Mouse (Mus musculus) right cerebral cortex, postnatal 25 days (tissue): ENCODE results near the gene Crlf3.
A peak's percentile ranks its signal among the peaks of the same experiment; 100 is the strongest.

ENCODE experiments used
- DNase-seq: peaks from one replicate; pipeline ENCODE4 v3.0.0; 2022

Gene Crlf3

GRCm38 (mm10) chr11:80080826-80081728 is at the start of gene Crlf3:
Crlf3 (minus strand) TSS chr11:80080991.
- DNase-seq: peak; percentile 86

GRCm38 (mm10) chr11:80116411-80116810 is 35.6 kb upstream of the Crlf3 start:
- no peak for DNase-seq

GRCm38 (mm10) chr11:80104407-80104806 is 23.6 kb upstream of the Crlf3 start:
- DNase-seq: no peak

DNA sequence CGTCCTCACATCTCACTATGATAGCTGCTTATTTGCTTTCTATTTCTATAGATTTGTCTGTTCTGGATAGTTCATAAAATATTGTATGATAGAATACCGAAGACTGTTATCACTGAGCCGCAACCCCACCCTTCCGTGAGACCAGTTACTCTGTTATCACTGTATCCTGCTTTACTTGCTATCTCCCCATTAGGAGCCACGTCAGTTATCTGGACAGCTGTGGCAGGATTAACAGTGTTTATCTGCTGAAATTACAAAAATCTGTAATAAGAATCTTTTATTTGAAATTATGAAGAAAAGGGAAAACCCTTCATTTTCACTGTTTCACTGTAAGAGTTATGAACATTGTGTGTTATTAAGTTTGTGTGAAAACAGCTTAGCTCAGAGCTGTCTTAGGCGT is 20.5 kb upstream of the Crlf3 start:
- DNase-seq: no peak

GRCm38 (mm10) chr11:80098444-80099056 is 17.8 kb upstream of the Crlf3 start:
- no peak for DNase-seq

- no peak for DNase-seq
Observed at GRCm38 (mm10) chr11:80090555-80091164, 9.9 kb upstream of the Crlf3 start.

DNA sequence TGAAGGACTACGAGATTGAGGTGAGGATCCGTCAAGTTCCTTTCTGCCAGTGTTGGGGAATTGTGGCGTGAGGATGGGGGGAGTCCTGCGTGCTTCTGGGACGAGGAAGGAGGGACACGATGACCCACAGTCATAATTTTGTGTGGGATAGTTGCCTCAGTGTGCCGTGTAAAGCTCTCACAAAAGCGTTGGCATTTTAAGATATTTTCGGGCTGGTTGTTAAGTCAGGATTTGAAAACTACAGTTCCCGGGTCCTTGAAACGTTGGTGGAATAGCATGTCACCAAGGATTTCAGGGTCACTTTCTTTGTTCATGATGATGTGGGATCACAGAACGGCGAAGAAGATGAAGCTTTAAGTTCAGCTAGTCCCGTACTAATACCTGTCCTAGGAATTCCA is 9.0 kb upstream of the Crlf3 start:
- DNase-seq: no peak

DNA sequence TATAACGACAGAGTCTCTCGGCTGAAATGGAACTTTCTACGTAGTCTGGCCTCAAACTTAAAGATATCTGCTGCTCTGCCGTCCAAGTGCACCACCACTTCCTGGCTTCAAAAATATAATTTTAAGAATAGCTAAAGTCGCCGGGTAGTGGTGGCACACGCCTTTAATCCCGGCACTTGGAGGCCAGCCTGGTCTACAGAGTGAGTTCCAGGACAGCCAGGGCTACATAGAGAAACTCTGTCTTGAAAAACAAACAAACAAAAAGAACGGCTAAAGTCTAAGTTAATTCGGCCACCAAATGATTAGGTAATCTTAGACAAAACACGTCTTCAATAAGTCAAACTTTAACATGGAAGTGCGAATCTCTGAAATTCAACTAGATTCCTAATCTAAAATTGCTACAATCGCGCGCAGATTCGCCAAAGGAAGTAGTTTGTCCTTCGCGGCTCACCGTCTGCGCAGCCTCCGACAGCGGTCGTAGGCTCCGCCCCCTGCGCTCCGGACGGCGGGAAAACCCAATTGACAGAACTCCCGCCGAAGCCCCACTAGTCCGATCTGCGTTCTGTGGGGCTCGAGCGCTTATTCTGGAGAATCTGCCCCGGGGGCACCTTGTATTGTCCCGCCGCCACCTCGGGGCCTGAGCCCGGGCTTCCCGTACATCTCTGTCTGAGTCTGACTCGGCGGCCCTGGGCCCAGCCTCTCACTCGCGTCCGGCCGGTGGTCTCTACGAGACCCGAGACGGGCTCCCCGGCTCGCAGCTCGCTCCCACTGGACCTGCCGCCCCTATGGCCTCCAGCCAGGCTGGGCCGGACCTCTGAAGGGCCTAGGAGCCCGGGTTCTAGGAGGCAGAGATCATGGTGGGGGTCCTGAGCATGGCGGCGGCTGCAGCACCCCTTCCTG is 8.4 kb upstream of the Crlf3 start, which contains the start of gene Atad5:
TSS of gene Atad5 (plus strand) at position 484 of the 900 bp plus-strand sequence.
- DNase-seq: peak; percentile 86

GRCm38 (mm10) chr11:80086844-80087243 is 6.1 kb upstream of the Crlf3 start:
- DNase-seq: peak; percentile 58

DNA sequence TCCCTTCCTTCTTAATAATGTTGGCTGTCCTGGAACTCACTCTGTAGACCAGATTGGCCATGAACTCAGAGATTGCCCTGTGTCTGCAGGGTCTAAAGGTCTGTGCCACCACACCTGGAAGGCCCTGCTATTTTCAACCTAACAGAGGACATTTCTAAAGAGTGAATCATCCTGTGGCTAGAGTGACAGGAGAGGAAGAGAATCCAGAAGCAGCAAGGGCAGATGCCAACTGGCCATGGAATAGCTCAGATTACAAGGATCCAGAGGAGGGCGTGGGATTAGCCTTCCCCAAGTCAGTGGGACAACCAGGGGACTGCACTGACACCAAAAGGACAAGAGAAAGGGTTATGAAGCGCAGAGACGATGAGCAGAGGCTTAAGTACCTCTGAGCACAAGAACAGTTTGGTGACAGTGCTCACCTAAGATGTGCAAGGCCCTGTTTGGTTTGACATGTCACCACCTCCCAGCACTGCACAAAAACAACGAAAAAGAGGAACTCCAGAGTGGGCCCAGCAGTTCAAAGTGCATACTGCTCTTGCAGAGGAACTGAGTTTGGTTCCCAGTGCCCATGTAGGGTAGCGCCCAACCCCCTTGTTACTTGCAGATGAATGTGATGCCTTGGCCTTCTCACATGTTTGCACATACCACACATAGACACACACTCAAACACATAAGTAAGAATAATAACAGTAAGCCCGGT is 4.7 kb upstream of the Crlf3 start:
- no peak for DNase-seq

DNA sequence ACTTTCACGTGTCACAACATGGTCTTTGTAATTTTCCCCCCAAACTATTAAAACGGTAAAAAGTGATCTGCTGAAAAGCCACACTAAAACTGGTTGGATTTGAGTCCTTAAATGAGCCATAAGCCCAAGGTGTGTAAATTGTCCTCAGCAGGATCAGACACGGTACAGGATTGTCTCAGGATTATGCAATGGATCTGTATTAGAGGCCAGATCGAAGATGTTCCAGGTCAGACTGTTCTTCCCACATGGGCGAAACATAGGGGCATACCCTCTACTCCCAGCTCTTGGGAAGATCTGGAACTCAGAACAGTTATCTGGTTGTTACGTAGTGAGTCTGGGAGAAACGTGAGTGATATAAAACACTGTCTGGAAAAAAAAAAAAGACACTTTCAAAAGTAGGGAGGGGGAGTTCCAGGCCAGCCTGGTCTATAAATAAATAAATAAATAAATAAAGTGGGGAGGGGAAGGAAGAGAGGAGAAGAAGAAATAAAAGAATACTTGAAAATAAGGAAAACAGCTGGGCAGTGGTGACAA is 1.1 kb upstream of the Crlf3 start:
- no peak for DNase-seq

GRCm38 (mm10) chr11:80080381-80080825 is 388 bp downstream of the Crlf3 start:
- DNase-seq: no peak

GRCm38 (mm10) chr11:80079751-80080150 is 1.0 kb downstream of the Crlf3 start:
- no peak for DNase-seq

- no peak for DNase-seq
Observed at GRCm38 (mm10) chr11:80078831-80079230, 2.0 kb downstream of the Crlf3 start.

DNA sequence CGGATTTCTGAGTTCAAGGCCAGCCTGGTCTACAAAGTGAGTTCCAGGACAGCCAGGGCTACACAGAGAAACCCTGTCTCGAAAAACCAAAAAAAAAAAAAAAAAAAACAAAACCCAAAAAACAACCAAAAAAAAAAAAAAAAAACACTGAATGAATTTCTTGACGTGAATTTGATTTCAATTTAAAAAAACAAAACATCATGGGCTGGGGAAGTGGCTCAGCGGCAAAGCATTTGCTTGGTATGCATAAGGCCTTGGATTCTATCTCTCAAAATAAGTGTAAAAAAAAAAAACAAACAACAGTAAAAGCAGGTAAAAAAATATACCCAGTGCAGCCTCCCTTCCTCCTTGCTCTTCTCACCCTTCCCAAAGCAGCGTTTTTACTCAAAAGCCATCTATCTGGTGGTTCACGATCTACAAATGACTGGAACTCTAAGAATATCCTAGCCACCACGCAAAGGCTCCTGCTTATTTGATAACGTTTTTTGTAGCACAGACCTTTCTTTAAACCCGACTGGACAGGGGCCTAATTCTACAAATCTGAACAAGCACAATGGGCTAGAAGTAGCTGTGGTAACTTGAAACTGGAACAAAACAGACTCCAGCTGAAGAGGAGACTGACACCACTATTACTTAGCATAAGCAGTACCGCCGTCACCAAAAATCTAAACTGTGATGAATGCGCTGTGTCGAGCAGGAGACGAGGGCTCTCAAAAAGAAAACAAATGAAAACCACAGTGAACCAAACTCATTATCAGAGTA is 2.8 kb downstream of the Crlf3 start:
- DNase-seq: no peak

DNA sequence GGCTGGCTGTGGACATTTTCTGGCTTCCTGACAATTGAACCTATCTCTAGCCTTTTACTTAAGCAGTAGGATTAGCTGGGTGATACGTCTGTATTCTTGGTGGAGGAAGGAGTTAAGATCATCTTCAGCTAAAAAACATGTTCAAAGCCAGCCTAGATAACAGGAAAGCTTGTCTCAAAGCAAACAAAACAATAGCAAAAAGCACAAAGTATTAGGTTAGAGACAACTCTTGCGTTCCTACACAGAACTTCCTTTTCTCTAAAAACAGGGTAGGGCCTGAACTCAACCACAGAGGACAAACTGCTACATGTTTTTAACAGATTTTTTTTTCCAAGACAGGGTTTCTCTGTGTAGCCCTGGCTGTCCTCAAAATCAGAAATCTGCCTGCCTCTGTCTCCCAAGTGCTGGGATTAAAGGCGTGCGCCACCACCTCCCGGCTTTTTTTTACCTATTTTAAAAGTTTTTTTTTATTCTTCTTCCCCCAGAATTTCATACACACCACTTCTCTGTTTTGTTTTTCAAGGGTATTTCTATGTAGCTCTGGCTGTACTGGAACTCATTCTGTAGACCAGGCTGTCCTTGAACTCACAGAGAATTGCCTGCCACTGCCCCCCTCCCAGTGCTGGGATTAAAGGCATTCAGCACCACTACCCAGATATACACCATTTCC is 5.0 kb downstream of the Crlf3 start:
- no peak for DNase-seq

GRCm38 (mm10) chr11:80072365-80072764 is 8.4 kb downstream of the Crlf3 start:
- DNase-seq: no peak

DNA sequence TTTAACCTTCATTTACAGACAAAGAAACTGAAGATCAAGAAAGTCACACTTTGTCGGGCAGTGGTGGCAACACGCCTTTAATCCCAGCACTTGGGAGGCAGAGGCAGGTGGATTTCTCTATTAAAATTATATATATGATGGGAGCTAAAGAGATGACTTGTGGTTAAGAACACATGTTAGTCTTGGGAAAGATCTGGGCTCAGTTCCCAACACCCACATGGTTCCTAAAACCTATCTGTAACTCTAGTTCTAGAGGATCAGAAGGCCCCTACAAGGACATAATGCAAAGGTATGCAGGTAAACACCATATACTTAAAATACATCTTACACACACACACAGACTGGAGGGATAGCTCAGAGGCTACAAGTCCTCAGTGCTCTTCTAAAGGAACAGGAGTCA is 9.8 kb downstream of the Crlf3 start:
- no peak for DNase-seq

DNA sequence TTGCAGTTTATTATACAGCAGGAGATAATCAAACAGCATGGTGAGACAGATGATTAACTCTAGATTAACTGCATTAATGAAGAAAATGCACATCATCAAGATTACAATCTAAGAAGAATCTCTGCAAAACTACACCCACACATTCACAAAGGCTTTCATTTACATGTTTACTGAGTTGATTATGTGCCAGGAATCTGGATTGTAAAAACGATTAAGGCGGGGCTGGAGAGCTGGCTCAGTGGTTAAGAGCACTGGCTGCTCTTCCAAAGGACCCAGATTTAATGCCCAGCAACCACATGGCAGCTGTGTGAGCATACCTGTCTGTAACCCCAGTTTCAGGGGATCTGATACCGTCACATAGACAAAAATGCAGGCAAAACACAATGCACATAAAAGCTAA is 11.0 kb downstream of the Crlf3 start:
- DNase-seq: no peak

GRCm38 (mm10) chr11:80067558-80067957 is 13.2 kb downstream of the Crlf3 start:
- DNase-seq: no peak
